Mouse (Mus musculus): ENCODE results near the gene Gm20390. TPM values are rescaled to one million over a fixed set of nuclear protein-coding genes. Genes with fewer than 3 reads are reported as not detected.

The Gm20390 gene
- polyA plus RNA-seq (2015; fragmentation: Nextera tagmentation; extraction: Ambion mirVana), result 239 and 273 TPM in 2 replicates

DNA sequence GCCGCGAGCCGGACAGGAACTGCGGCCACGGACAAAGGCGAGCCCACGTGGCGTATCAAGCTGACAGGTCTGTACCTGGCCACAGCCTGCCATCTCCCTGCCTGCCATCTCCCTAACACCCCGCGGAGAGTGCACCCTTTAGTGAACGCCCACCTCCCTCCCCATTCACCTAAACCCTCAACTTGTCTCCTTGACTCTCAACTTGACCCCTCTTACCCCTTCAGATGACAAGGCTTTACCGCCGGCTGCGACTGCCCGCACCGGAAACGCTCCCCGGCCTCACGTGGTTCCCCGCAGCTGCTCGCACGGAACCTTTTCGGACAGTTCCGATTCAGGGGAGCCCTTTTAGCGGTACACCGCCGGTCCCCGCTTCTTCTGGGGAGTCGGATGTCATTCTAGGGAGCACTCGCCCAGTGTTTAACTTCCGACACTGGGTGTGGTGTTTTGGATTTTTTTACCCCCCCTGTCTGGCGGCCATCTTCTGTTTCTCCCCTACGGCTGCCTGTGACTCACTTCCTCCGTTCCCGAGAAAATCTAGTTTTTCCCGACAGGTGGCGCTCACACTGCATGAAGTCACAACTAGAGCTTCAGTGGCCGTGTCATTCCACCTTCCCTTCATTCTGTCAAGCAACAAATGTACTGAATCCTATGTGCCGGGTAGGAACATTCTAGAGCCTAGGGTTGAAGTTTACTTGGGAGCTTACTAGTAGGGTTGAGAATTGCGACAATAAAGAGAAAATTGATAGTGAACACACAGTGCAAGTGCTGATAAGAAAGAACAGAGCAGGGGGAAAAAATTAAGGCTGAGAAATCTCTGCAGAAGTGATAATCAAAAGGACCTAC lies at the start of gene Gm20390, which contains the start of gene Nme1:
Gene Gm20390 (minus strand): TSS at position 289 of the 843 bp plus-strand sequence.
Gene Nme1 (minus strand): TSS at position 517 of the 843 bp plus-strand sequence.
- ATAC-seq (ENCODE audit: low FRiP score, low TSS enrichment), result peak; percentile 97

DNA sequence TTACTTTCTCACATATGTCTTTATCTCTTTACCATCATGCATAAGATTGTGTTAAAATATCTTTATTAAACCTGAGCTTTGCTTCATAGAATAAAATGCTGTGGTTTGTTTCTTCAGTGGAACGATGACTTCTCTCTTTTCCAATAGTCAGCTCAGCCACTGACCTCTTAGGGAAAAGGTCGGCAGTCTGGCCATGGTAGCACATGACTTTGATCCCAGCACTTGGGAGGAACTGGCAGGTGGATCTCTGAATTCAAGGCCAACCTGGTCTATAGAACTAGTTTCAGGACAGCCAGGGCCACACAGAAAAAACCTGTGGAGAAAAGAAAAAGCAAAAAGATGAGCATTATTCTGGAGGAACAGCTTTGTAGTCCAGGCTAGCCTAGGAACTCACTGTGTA lies 35.3 kb upstream of the Gm20390 start:
- no peaks in the 10 kb centered on the region for H3K4me1 ChIP-seq (replicated peaks; ENCODE audit: control insufficient read depth, insufficient read depth)
- no peak overlapping the region for H3K9ac ChIP-seq (ENCODE audit: low read length)
- no peaks in the 10 kb centered on the region for H3K9me3 ChIP-seq (ENCODE audit: control insufficient read depth, low read length)
- no peak overlapping the region for H3K4me3 ChIP-seq (ENCODE audit: low read depth, low read length)
- 89% methylated on average over 2 of the region's 2 CpGs for WGBS
- DNase-seq (ENCODE audit: low spot score) (no peak), ATAC-seq (ENCODE audit: low FRiP score, low TSS enrichment) (no peak)
- TF ChIP-seq CTCF (IDR thresholded peaks at IDR 0.05; ENCODE audit: low read depth) (no peak), EP300 (optimal IDR thresholded peaks at IDR 0.05) (no peak)
- H3K36me3 ChIP-seq (ENCODE audit: control insufficient read depth, insufficient read depth, low read length), result no peaks in the 10 kb centered on the region
- no peak overlapping the region for H3K27ac ChIP-seq (replicated peaks)
- H3K27me3 ChIP-seq (ENCODE audit: control insufficient read depth, insufficient read depth, low read length), result no peaks in the 10 kb centered on the region
- no peak overlapping the region for H3K4me2 ChIP-seq (replicated peaks; ENCODE audit: low read depth)

More for the DNA sequence above, at the start of gene Gm20390, which contains the start of gene Nme1:
- Histone ChIP-seq H3K9me3 (ENCODE audit: control insufficient read depth, low read length) (no peaks in the 10 kb centered on the region), H3K27me3 (ENCODE audit: control insufficient read depth, insufficient read depth, low read length) (no peaks in the 10 kb centered on the region), H3K36me3 (ENCODE audit: control insufficient read depth, insufficient read depth, low read length) (0 out of 2 replicates have a peak, but pooled peaks cover 5% of the 10 kb centered on the region), H3K4me2 (replicated peaks; ENCODE audit: low read depth) (peak within 1 kb of the TSS; percentile 78), H3K27ac (replicated peaks) (peak within 1 kb of the TSS; percentile 77), H3K9ac (ENCODE audit: low read length) (peak within 1 kb of the TSS; percentile 69), H3K4me3 (ENCODE audit: low read depth, low read length) (peak within 1 kb of the TSS; percentile 70), H3K4me1 (replicated peaks; ENCODE audit: control insufficient read depth, insufficient read depth) (no peaks in the 10 kb centered on the region)
- TF ChIP-seq CTCF (IDR thresholded peaks at IDR 0.05; ENCODE audit: low read depth), result peak; percentile 97
- TF ChIP-seq EP300 (optimal IDR thresholded peaks at IDR 0.05), result peak; percentile 96
- peak; percentile 98 for DNase-seq (ENCODE audit: low spot score)
- WGBS, result 1% methylated on average over 40 of the region's 40 CpGs

DNA sequence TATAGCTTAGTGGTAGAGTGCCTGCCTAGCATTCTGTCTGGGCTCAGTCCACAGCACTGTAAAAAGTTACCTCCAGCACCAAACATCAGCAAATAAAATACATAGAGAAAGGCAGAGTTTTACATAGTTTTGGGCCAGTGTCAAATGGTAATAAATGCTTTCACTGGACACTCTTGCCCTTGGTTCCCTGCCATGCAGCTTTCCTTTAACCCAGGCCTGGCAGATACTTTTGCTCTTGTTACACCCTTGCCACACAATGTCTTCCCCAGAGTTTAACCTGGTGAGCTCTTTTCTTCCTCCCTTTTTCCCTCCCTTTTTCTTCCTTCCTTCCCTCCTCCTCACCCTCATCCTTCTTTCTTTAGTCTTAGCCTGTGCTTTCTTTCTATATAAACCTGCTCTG lies 31.2 kb upstream of the Gm20390 start:
- peaks cover 9% of the 10 kb centered on the region; the same call in 1 of the 2 replicates for H3K4me1 ChIP-seq (replicated peaks; ENCODE audit: control insufficient read depth, insufficient read depth)
- H3K27me3 ChIP-seq (ENCODE audit: control insufficient read depth, insufficient read depth, low read length), result no peaks in the 10 kb centered on the region
- ATAC-seq (ENCODE audit: low FRiP score, low TSS enrichment) (no peak), DNase-seq (ENCODE audit: low spot score) (no peak)
- no peaks in the 10 kb centered on the region for H3K9me3 ChIP-seq (ENCODE audit: control insufficient read depth, low read length)
- no peak overlapping the region for H3K4me3 ChIP-seq (ENCODE audit: low read depth, low read length)
- no peak overlapping the region for H3K27ac ChIP-seq (replicated peaks)
- H3K36me3 ChIP-seq (ENCODE audit: control insufficient read depth, insufficient read depth, low read length), result no peaks in the 10 kb centered on the region
- no peak overlapping the region for H3K9ac ChIP-seq (ENCODE audit: low read length)
- no peak for TF ChIP-seq CTCF (IDR thresholded peaks at IDR 0.05; ENCODE audit: low read depth)
- TF ChIP-seq EP300 (optimal IDR thresholded peaks at IDR 0.05), result no peak
- no peak overlapping the region for H3K4me2 ChIP-seq (replicated peaks; ENCODE audit: low read depth)

DNA sequence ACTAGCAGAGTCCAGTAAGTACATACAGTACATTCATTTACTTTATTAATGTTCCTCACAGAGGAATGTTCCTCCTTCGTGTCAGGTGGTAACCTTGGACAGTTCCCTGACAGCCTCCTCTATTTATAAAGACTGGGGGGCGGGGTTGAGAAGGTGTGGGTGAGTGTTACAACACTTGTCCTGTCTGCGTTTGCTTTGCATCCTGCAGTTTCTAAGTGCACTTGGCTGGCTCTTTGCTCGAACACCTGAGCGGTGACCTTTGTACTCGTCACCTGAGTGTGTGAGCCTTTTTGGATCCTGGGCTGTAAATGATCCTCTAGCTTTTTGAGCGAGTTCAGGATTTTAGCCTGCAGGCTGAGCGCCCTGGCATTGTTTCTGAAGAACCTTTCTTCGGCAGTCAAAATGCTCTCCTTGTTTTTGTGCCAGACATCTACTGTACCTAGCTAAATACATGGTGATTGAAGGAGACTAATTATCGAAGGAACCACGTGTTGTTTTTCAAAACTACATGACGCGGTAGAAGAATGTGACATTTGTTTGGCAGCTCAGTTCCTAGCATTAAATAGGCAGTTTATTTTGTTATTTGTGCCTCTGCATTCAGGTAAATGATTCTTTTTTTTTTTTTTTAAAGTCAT lies 29.2 kb upstream of the Gm20390 start:
- peak overlapping the region; percentile 95 for H3K9ac ChIP-seq (ENCODE audit: low read length)
- H3K4me1 ChIP-seq (replicated peaks; ENCODE audit: control insufficient read depth, insufficient read depth), result peaks cover 9% of the 10 kb centered on the region; the same call in 1 of the 2 replicates
- 23% methylated on average over 13 of the region's 13 CpGs for WGBS
- H3K27ac ChIP-seq (replicated peaks), result peak overlapping the region; percentile 99
- H3K9me3 ChIP-seq (ENCODE audit: control insufficient read depth, low read length), result no peaks in the 10 kb centered on the region
- H3K4me3 ChIP-seq (ENCODE audit: low read depth, low read length), result peak overlapping the region; percentile 98
- DNase-seq (ENCODE audit: low spot score) (peak; percentile 74), ATAC-seq (ENCODE audit: low FRiP score, low TSS enrichment) (peak; percentile 19; the same call in 1 of the 2 replicates)
- H3K4me2 ChIP-seq (replicated peaks; ENCODE audit: low read depth), result peak overlapping the region; percentile 78
- no peaks in the 10 kb centered on the region for H3K27me3 ChIP-seq (ENCODE audit: control insufficient read depth, insufficient read depth, low read length)
- no peak for TF ChIP-seq EP300 (optimal IDR thresholded peaks at IDR 0.05)
- no peak for TF ChIP-seq CTCF (IDR thresholded peaks at IDR 0.05; ENCODE audit: low read depth)
- no peaks in the 10 kb centered on the region for H3K36me3 ChIP-seq (ENCODE audit: control insufficient read depth, insufficient read depth, low read length)

DNA sequence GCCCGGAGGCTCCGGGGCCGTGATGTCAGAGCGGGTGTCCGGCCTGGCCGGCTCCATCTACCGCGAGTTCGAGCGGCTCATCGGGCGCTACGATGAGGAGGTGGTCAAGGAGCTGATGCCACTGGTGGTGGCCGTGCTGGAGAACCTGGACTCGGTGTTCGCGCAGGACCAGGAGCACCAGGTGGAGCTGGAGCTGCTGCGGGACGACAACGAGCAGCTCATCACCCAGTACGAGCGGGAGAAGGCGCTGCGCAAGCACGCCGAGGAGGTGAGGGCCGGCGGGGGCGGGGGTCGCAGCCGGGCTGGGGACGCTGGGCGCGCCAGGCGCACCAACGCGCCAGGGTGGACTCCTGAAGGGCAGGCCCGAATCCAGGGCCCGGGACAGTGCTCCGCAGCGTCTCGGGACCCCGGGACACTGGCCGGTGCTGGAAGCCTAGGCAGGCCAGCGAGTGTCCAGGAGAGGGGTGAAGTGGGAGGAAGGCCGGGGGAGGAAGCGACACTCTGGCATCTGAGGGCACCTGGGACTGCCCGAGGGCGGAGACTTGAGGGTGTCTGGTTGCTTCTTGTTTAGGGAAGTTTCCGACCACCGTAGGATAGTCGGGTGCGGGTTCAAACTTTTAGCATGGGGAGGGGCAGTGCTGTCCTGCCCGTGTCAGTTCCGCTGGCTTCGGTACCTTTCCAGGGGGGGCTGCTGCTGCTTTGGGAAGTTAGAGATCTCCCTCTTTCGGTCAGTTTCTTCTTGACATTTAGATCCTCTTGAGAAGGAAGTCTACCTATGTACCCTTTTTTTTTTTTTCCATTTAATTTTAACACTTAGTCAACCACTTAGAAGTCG lies 28.4 kb upstream of the Gm20390 start:
- TF ChIP-seq CTCF (IDR thresholded peaks at IDR 0.05; ENCODE audit: low read depth), result peak; percentile 60
- TF ChIP-seq EP300 (optimal IDR thresholded peaks at IDR 0.05), result no peak
- ATAC-seq (ENCODE audit: low FRiP score, low TSS enrichment), result peak; percentile 2; the same call in 1 of the 2 replicates
- Histone ChIP-seq H3K4me2 (replicated peaks; ENCODE audit: low read depth) (peak overlapping the region; percentile 78), H3K9ac (ENCODE audit: low read length) (peak overlapping the region; percentile 95), H3K4me3 (ENCODE audit: low read depth, low read length) (peak overlapping the region; percentile 98), H3K27me3 (ENCODE audit: control insufficient read depth, insufficient read depth, low read length) (no peaks in the 10 kb centered on the region), H3K36me3 (ENCODE audit: control insufficient read depth, insufficient read depth, low read length) (no peaks in the 10 kb centered on the region), H3K9me3 (ENCODE audit: control insufficient read depth, low read length) (no peaks in the 10 kb centered on the region), H3K27ac (replicated peaks) (peak overlapping the region; percentile 99), H3K4me1 (replicated peaks; ENCODE audit: control insufficient read depth, insufficient read depth) (peaks cover 9% of the 10 kb centered on the region; the same call in 1 of the 2 replicates)
- peak; percentile 62 for DNase-seq (ENCODE audit: low spot score)
- under 1% methylated on average over 52 of the region's 58 CpGs for WGBS

Measured in stomach, postnatal 0 days (tissue).